Mouse (Mus musculus) liver, postnatal 0 days (tissue): ENCODE data around the gene Cavin1.

Experiments
- CTCF ChIP-seq: sonication (generic); IDR thresholded peaks from 2 replicates; pipeline ENCODE4 v1.5.1; 2016; ENCODE audit warnings: antibody characterized with exemption, low read depth
- EP300 ChIP-seq: IDR thresholded peaks from 2 replicates; pipeline ENCODE4 v1.6.1; 2016; ENCODE audit warnings: antibody characterized with exemption, low read depth, mild to moderate bottlenecking

DNA sequence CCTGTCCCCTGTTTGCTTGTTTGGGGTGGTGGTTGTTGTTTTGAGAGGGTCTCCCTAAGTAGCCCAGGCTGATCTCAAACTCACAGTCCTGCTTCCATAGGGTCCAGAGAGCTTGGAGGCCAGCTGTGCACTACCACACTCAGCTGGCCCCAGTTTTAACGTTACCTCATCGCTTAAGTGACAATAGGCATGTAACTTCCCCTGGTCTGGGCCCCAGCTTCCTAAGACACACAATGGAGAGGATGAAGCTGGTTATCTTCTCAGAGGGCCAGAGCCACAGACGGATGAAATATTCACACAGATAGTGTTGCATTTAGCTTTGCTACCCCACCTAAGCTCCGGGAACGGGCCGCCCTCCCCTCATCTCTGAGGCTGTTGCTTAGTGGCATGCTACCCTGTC is 4.9 kb downstream of the Cavin1 start:
- TF ChIP-seq CTCF = no peak
- TF ChIP-seq EP300 = no peak
